Mouse (Mus musculus) neural tube, embryonic 15.5 days (tissue): ENCODE measurements around the gene P4ha2. TPM values are rescaled to one million over a fixed set of nuclear protein-coding genes. Genes with fewer than 3 reads are reported as not detected.

Experiments
- ATAC-seq: fragments of 200-750 bp; cut with Nextera tagmentation; 2 replicates; pipeline ENCODE4 v1.8.0; 2017; ENCODE audit warnings: mild to moderate bottlenecking, moderate TSS enrichment, moderate library complexity; ENCODE audit not compliant: low FRiP score
- H3K27ac ChIP-seq: fragments of 300-500 bp; sonication (generic); replicated peaks from 2 replicates; pipeline ENCODE4 v1.5.1; 2015; ENCODE audit warnings: mild to moderate bottlenecking, inconsistent platforms
- H3K27me3 ChIP-seq: fragments of 300-500 bp; sonication (generic); replicated peaks from 2 replicates; pipeline ENCODE4 v1.6.1; 2015; ENCODE audit warnings: inconsistent platforms
- H3K36me3 ChIP-seq: fragments of 300-500 bp; sonication (generic); 2 replicates; pipeline ENCODE4 v1.6.1; 2015; ENCODE audit warnings: inconsistent platforms
- H3K4me1 ChIP-seq: fragments of 300-500 bp; sonication (generic); 2 replicates; pipeline ENCODE4 v1.6.1; 2015; ENCODE audit warnings: inconsistent platforms
- H3K4me2 ChIP-seq: fragments of 300-500 bp; sonication (generic); 2 replicates; pipeline ENCODE4 v1.6.1; 2015; ENCODE audit warnings: inconsistent platforms, mild to moderate bottlenecking, moderate library complexity
- H3K4me3 ChIP-seq: fragments of 300-500 bp; sonication (generic); replicated peaks from 2 replicates; pipeline ENCODE4 v1.5.1; 2015; ENCODE audit warnings: mild to moderate bottlenecking, inconsistent platforms
- H3K9ac ChIP-seq: fragments of 300-500 bp; sonication (generic); replicated peaks from 2 replicates; pipeline ENCODE4 v1.6.1; 2015; ENCODE audit warnings: mild to moderate bottlenecking, inconsistent platforms
- H3K9me3 ChIP-seq: fragments of 300-500 bp; sonication (generic); replicated peaks from 2 replicates; pipeline ENCODE4 v1.6.1; 2016; ENCODE audit warnings: inconsistent platforms
- WGBS: fragments of 180-500 bp; shearing (Covaris S2); methylation state at CpG from one replicate; pipeline ENCODE4 v1.1.7; 2015; ENCODE audit warnings: mixed read lengths; 5-methylcytosine and 5-hydroxymethylcytosine counted together
- polyA plus RNA-seq: library from polyadenylated mRNA; unstranded; fragments of >200 nt; fragmentation: Nextera tagmentation; extraction: Ambion mirVana; gene quantifications from 2 replicates; pipeline ENCODE4 v1.2.1, GENCODE M21; 2015

The P4ha2 gene
- polyA plus RNA-seq, 1 experiment from 2014 or later, result 16.7 TPM

- 73% methylated on average over 6 of the region's 6 CpGs for WGBS
- no peak for ATAC-seq
- Histone ChIP-seq H3K4me3 (no peak overlapping the region), H3K27ac (no peak overlapping the region), H3K4me1 (no peaks in the 10 kb centered on the region), H3K27me3 (no peaks in the 10 kb centered on the region), H3K36me3 (no peaks in the 10 kb centered on the region), H3K9ac (no peak overlapping the region), H3K4me2 (no peak overlapping the region), H3K9me3 (no peaks in the 10 kb centered on the region)
These were observed 46.1 kb downstream of the P4ha2 start for GRCm38 (mm10) chr11:54145990-54146389.

DNA sequence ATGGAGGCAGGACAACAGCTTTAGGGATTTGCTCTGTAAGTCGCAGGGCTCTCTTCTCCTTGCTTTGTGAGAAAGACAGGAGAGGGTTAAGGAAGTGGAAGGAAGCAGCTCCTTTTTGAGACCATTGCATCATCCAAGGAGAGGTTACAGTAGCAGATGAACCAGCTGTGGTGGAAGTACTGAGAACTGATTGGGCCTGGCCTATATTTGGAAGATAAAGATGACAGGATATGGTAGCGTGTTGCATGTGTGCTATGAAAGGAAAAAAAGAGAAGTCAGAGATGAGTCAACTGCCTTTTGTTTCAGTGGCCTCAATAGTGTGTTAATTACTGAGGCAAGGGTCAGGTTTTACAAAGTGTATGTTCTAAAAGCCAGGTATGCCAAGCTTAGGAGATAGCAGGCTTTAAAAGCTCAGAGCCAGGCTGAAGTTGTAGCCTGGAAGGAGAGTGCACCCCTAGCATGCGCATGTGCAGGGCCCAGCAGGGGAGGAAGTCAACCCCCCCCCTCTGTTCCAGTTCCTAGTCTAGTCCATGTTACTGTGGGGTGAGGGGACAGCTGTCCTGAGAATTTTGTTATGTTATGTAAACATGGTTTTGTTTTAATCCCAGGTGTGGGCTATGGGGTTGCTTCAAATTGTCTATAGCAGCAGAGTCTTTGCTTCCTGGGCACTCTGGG, 50.0 kb downstream of the P4ha2 start:
- no peak for ATAC-seq
- no peak overlapping the region for H3K9ac ChIP-seq
- H3K36me3 ChIP-seq, result no peaks in the 10 kb centered on the region
- H3K9me3 ChIP-seq, result no peaks in the 10 kb centered on the region
- no peak overlapping the region for H3K27ac ChIP-seq
- no peaks in the 10 kb centered on the region for H3K4me1 ChIP-seq
- H3K4me3 ChIP-seq, result no peak overlapping the region
- H3K4me2 ChIP-seq, result no peak overlapping the region
- no peaks in the 10 kb centered on the region for H3K27me3 ChIP-seq
- WGBS, result 92% methylated on average over 3 of the region's 3 CpGs

- Histone ChIP-seq H3K4me3 (no peak overlapping the region), H3K36me3 (no peaks in the 10 kb centered on the region), H3K4me1 (no peaks in the 10 kb centered on the region), H3K9me3 (no peaks in the 10 kb centered on the region), H3K4me2 (no peak overlapping the region), H3K27ac (no peak overlapping the region), H3K9ac (no peak overlapping the region), H3K27me3 (no peaks in the 10 kb centered on the region)
- WGBS, result 80% methylated on average over 7 of the region's 7 CpGs
- ATAC-seq, result no peak
These were observed 51.2 kb downstream of the P4ha2 start for GRCm38 (mm10) chr11:54151141-54151540.

GRCm38 (mm10) chr11:54152957-54153356, 53.1 kb downstream of the P4ha2 start:
- ATAC-seq, result no peak
- no peaks in the 10 kb centered on the region for H3K27me3 ChIP-seq
- no peaks in the 10 kb centered on the region for H3K9me3 ChIP-seq
- H3K36me3 ChIP-seq, result no peaks in the 10 kb centered on the region
- H3K27ac ChIP-seq, result no peak overlapping the region
- H3K4me1 ChIP-seq, result no peaks in the 10 kb centered on the region
- 95% methylated on average over 3 of the region's 3 CpGs for WGBS
- H3K4me3 ChIP-seq, result no peak overlapping the region
- H3K4me2 ChIP-seq, result no peak overlapping the region
- no peak overlapping the region for H3K9ac ChIP-seq

- no peak overlapping the region for H3K4me2 ChIP-seq
- no peaks in the 10 kb centered on the region for H3K4me1 ChIP-seq
- no peaks in the 10 kb centered on the region for H3K27me3 ChIP-seq
- no peak overlapping the region for H3K4me3 ChIP-seq
- ATAC-seq, result no peak
- no peak overlapping the region for H3K27ac ChIP-seq
- no peaks in the 10 kb centered on the region for H3K36me3 ChIP-seq
- no peak overlapping the region for H3K9ac ChIP-seq
- no peaks in the 10 kb centered on the region for H3K9me3 ChIP-seq
- WGBS, result 82% methylated on average over 6 of the region's 6 CpGs
These were observed 56.0 kb downstream of the P4ha2 start for GRCm38 (mm10) chr11:54155864-54156263.

- no peak for ATAC-seq
- H3K27me3 ChIP-seq, result no peaks in the 10 kb centered on the region
- no peaks in the 10 kb centered on the region for H3K9me3 ChIP-seq
- no peak overlapping the region for H3K4me3 ChIP-seq
- no peaks in the 10 kb centered on the region for H3K36me3 ChIP-seq
- no peak overlapping the region for H3K9ac ChIP-seq
- H3K4me2 ChIP-seq, result no peak overlapping the region
- no peak overlapping the region for H3K27ac ChIP-seq
- no peaks in the 10 kb centered on the region for H3K4me1 ChIP-seq
These were observed 56.6 kb downstream of the P4ha2 start for GRCm38 (mm10) chr11:54156504-54156903.

DNA sequence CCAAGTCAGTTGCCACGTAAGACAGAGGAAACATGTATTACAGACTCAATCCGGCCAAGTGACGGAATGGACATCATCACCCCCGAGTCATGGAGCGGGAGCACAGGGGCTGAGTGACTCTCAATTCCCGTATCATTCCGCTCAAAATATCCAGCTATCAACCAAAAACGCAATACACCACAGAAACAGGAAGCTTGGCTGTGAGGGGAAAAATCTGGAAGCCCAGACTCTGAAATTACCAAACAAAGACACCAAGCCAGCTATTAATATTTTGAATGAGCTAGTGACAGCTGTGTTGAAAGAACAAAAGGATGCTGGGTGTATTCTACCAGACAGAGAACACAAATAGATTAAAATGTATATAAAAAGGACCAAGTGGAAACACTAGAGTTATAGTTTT, 57.7 kb downstream of the P4ha2 start:
- no peak for ATAC-seq
- Histone ChIP-seq H3K9ac (no peak overlapping the region), H3K36me3 (no peaks in the 10 kb centered on the region), H3K4me2 (no peak overlapping the region), H3K9me3 (no peaks in the 10 kb centered on the region), H3K27me3 (no peaks in the 10 kb centered on the region), H3K4me3 (no peak overlapping the region), H3K4me1 (no peaks in the 10 kb centered on the region), H3K27ac (no peak overlapping the region)
- WGBS, result 89% methylated on average over 8 of the region's 8 CpGs

DNA sequence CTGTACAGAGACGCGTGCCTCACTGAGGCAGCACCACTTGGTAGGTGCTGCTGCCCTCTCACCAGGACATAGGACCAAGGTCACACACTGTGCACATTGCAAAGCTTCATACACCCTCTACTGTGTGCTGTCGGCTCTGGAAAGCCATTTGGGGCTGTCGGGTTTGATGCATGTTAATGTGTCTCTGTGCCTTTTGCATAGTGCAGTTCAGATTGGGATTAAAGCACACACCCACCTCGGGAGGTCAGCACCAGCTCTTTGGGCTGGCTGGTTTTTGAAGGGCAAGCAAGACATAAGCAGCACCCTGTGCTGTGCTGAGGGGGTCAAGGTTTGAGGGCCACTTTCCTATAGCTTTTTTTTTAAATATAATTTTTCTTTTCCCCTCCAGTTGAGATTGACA, 60.5 kb downstream of the P4ha2 start:
- 86% methylated on average over 5 of the region's 5 CpGs for WGBS
- no peak for ATAC-seq

DNA sequence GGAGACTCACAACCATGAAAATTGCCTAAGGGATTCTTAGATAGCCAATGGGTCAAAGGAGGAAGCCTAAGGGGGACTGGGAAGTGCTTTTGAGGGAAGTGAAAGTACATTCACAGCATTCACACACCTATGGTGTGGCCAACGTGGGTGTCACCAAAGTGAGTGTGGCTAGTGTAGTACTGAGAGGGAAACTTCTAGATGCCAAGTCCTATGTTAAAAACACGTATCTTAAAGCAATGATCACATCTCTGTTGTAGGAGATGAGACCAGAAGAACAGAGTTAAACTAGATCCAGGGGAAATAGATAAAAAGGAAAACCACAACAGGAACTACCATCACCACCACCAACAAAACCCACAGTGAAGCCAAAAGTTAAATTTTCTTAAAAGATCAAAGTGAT, 61.0 kb downstream of the P4ha2 start:
- no peaks in the 10 kb centered on the region for H3K27me3 ChIP-seq
- no peaks in the 10 kb centered on the region for H3K9me3 ChIP-seq
- ATAC-seq, result no peak
- H3K4me3 ChIP-seq, result no peak overlapping the region
- H3K9ac ChIP-seq, result no peak overlapping the region
- H3K4me2 ChIP-seq, result no peak overlapping the region
- 74% methylated on average over 2 of the region's 2 CpGs for WGBS
- no peaks in the 10 kb centered on the region for H3K36me3 ChIP-seq
- H3K4me1 ChIP-seq, result no peaks in the 10 kb centered on the region
- no peak overlapping the region for H3K27ac ChIP-seq

More for the DNA sequence above, 60.5 kb downstream of the P4ha2 start:
- no peaks in the 10 kb centered on the region for H3K27me3 ChIP-seq
- no peaks in the 10 kb centered on the region for H3K36me3 ChIP-seq
- H3K4me3 ChIP-seq, result no peak overlapping the region
- no peak overlapping the region for H3K27ac ChIP-seq
- no peaks in the 10 kb centered on the region for H3K9me3 ChIP-seq
- H3K9ac ChIP-seq, result no peak overlapping the region
- no peak overlapping the region for H3K4me2 ChIP-seq
- no peaks in the 10 kb centered on the region for H3K4me1 ChIP-seq

DNA sequence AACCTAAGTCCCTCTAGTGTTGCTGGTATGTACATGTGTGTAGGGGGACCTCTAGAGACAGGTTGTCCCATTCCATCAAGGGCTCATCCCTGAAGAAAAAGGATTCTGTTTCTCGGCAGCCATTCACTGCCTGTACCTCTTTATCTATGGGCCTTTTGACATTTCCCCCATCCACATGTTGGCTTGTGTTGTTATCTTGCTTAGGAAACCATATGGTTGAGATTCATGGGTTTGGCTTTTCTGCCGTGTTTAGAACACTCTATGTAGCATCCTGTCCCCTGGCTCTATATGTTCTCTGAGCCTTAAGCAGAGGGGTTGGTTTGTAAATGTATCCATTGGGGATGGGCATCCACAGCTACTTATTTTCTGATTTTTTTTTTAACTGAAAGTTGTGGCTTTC, 61.6 kb downstream of the P4ha2 start:
- Histone ChIP-seq H3K27me3 (no peaks in the 10 kb centered on the region), H3K4me1 (no peaks in the 10 kb centered on the region), H3K27ac (no peak overlapping the region), H3K9ac (no peak overlapping the region), H3K9me3 (no peaks in the 10 kb centered on the region), H3K4me3 (no peak overlapping the region), H3K4me2 (no peak overlapping the region), H3K36me3 (no peaks in the 10 kb centered on the region)
- no peak for ATAC-seq
- WGBS, result 91% methylated on average over 2 of the region's 2 CpGs

DNA sequence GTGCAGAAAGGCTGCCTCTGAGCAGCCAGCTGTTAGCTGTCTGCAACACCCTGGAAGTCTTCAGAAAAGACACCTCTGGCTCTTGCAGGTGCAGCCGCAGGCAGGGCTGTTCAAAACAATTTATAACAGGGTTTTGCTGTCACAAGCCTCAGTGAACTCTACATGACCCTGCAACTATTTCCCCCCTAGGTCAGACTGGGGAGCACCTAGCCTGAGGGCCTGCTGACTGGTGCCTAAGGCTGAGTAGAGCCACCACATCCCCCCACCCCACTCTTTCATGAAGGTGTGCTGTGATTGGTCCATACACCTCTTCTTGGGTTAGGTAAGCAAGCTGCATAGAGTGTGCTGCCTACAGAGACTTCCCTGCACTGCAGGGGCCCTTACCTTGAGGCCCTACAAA, 63.1 kb downstream of the P4ha2 start:
- ATAC-seq, result no peak
- Histone ChIP-seq H3K27me3 (no peaks in the 10 kb centered on the region), H3K4me1 (no peaks in the 10 kb centered on the region), H3K9me3 (no peaks in the 10 kb centered on the region), H3K27ac (no peak overlapping the region), H3K9ac (no peak overlapping the region), H3K4me3 (no peak overlapping the region), H3K36me3 (no peaks in the 10 kb centered on the region), H3K4me2 (no peak overlapping the region)
- 13% methylated on average over 1 of the region's 1 CpGs for WGBS

GRCm38 (mm10) chr11:54169432-54170295, 69.8 kb downstream of the P4ha2 start:
- H3K9ac ChIP-seq, result no peak overlapping the region
- no peak overlapping the region for H3K27ac ChIP-seq
- ATAC-seq, result no peak
- no peak overlapping the region for H3K4me2 ChIP-seq
- H3K36me3 ChIP-seq, result no peaks in the 10 kb centered on the region
- H3K9me3 ChIP-seq, result no peaks in the 10 kb centered on the region
- 87% methylated on average over 3 of the region's 3 CpGs for WGBS
- no peaks in the 10 kb centered on the region for H3K27me3 ChIP-seq
- no peaks in the 10 kb centered on the region for H3K4me1 ChIP-seq
- H3K4me3 ChIP-seq, result no peak overlapping the region
